ENCODE assay signal across 8 mouse cellular contexts in the genomic region with DNA sequence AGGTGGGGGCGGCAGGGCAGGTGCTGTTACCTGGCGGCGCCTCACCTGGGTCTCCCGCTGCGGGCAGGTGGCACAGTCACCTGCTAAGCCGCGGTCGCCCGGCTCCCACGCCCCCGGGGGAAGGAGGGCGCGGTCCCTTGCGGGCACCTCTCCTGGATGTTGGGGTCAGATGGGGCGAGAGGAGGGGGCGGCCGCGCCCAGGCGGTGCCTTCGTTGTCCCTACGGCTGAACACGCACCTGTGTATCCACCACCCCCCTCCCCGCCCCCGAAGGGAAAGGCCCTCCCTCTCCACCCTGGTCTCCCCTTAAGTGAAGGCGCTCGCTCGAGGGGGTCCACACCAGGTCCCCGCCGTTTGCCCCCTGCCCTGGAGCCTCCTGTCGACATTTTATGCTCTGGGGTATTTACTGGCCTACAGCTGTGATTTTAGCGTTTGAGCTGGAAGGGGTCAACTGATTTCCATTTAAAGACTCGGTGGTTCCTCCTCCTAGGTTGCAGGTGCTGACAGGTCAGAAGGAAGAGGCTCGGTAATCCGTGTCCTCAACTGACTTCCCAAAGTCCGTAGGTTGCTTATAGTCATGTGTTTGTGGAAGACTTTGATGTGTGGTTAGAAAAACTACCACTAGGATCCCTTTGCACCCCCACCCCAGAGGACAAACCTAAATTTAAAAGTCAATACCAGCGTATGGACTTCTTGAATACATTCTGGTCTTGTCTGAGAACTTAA. TPM values are rescaled to one million over a fixed set of nuclear protein-coding genes. Genes with fewer than 3 reads are reported as not detected.
A peak's percentile ranks its signal among the peaks of the same experiment; 100 is the strongest.
DNase-seq lines count a peak whose midpoint lies in the region; ATAC-seq lines count a peak whose summit lies in the region.

No protein-coding gene starts in this region.

- H3K4me1 ChIP-seq in heart, embryonic 11.5 days (ENCODE audit: control insufficient read depth, insufficient read depth, low read length), result no peaks in the 10 kb centered on the region
- peaks cover 6% of the 10 kb centered on the region; the same call in 1 of the 2 replicates for H3K4me1 ChIP-seq in intestine, embryonic 15.5 days (replicated peaks)
- H3K4me1 ChIP-seq in midbrain, embryonic 10.5 days, result peaks cover 16% of the 10 kb centered on the region

- DNase-seq in heart, postnatal 25 days (ENCODE audit: low spot score), result no peak
- DNase-seq in embryo, embryonic 11 days, result peak; percentile 30
- DNase-seq in midbrain, embryonic 10.5 days (ENCODE audit: low spot score), result peak; percentile 32
- DNase-seq in layer of hippocampus, adult 9-10 months (ENCODE audit: low spot score), result no peak
- DNase-seq in MN1 (ENCODE audit: low spot score), result no peak

- WGBS in heart, embryonic 11.5 days (ENCODE audit: insufficient replicate concordance), result 5% methylated on average over 23 of the region's 36 CpGs
- 4% methylated on average over 36 of the region's 36 CpGs for WGBS in intestine, embryonic 15.5 days
- 4% methylated on average over 33 of the region's 36 CpGs for WGBS in midbrain, embryonic 10.5 days

- H3K36me3 ChIP-seq in heart, embryonic 11.5 days (ENCODE audit: control insufficient read depth, insufficient read depth, low read length), result no peaks in the 10 kb centered on the region; the same call in 1 of the 2 replicates
- no peaks in the 10 kb centered on the region for H3K36me3 ChIP-seq in intestine, embryonic 15.5 days
- peaks cover 17% of the 10 kb centered on the region for H3K36me3 ChIP-seq in midbrain, embryonic 10.5 days

- peak; percentile 32 for ATAC-seq in heart, embryonic 11.5 days (replicated peaks; ENCODE audit: insufficient number of reproducible peaks, low FRiP score, low TSS enrichment)
- peak; percentile 5 for ATAC-seq in CD4-positive, CD25-positive, alpha-beta regulatory T cell, adult 4 months
- ATAC-seq in intestine, embryonic 15.5 days, result peak; percentile 60

- peak overlapping the region; percentile 90 for H3K4me3 ChIP-seq in heart, embryonic 11.5 days (ENCODE audit: low read depth, low read length)
- H3K4me3 ChIP-seq in intestine, embryonic 15.5 days (replicated peaks), result peak overlapping the region; percentile 70
- H3K4me3 ChIP-seq in midbrain, embryonic 10.5 days, result peak overlapping the region; percentile 93

- H3K27me3 ChIP-seq in heart, embryonic 11.5 days (ENCODE audit: control insufficient read depth, insufficient read depth, low read length), result no peaks in the 10 kb centered on the region
- no peaks in the 10 kb centered on the region for H3K27me3 ChIP-seq in intestine, embryonic 15.5 days (replicated peaks)
- H3K27me3 ChIP-seq in midbrain, embryonic 10.5 days (ENCODE audit: low read depth, poor library complexity, severe bottlenecking), result peaks cover 11% of the 10 kb centered on the region

- H3K9ac ChIP-seq in heart, embryonic 11.5 days (ENCODE audit: low read depth, low read length), result peak overlapping the region; percentile 93
- peak overlapping the region; percentile 89 for H3K9ac ChIP-seq in intestine, embryonic 15.5 days

- peak overlapping the region; percentile 99 for H3K4me2 ChIP-seq in heart, embryonic 11.5 days
- peak overlapping the region; percentile 96 for H3K4me2 ChIP-seq in intestine, embryonic 15.5 days (replicated peaks)

- H3K27ac ChIP-seq in heart, embryonic 11.5 days (ENCODE audit: low read depth, low read length), result peak overlapping the region; percentile 85; the same call in 1 of the 2 replicates
- H3K27ac ChIP-seq in intestine, embryonic 15.5 days, result peak overlapping the region; percentile 61
- H3K27ac ChIP-seq in midbrain, embryonic 10.5 days (replicated peaks), result peak overlapping the region; percentile 97

- intact Hi-C loops in heart, postnatal 25 days (cut with DNase I), result no loop called here

- H3K9me3 ChIP-seq in heart, embryonic 11.5 days (replicated peaks; ENCODE audit: control insufficient read depth, low read length), result no peaks in the 10 kb centered on the region
- H3K9me3 ChIP-seq in intestine, embryonic 15.5 days, result no peaks in the 10 kb centered on the region
- no peaks in the 10 kb centered on the region; the same call in 1 of the 2 replicates for H3K9me3 ChIP-seq in midbrain, embryonic 10.5 days (replicated peaks)

RNA-seq across cellular contexts. Expression of gene Lrrc8b, which starts 0.5 kb away (rescaled TPM):
- polyA plus RNA-seq in heart, embryonic 11.5 days (2014; fragmentation: Nextera tagmentation; extraction: Ambion mirVana), result 6.2 and 8.0 TPM in 2 replicates
- total RNA-seq in heart, postnatal 25 days (2021), result 1 to 10 TPM; 4.2 to 5.3 TPM
- polyA plus RNA-seq in CD4-positive, CD25-positive, alpha-beta regulatory T cell, adult 4 months (2017; shearing (Covaris generic)), result 1 to 10 TPM; 1.3 to 1.6 TPM
- 5.8 and 6.3 TPM in 2 replicates for polyA plus RNA-seq in intestine, embryonic 15.5 days (2015; fragmentation: Nextera tagmentation; extraction: Ambion mirVana)
- polyA plus RNA-seq in midbrain, embryonic 10.5 days (2016; fragmentation: Nextera tagmentation; extraction: Ambion mirVana), result 6.9 and 9.5 TPM in 2 replicates

Comparison
In these comparisons a context has a peak if more than half of its experiments do, and no peak if none do; other contexts are left out.
1. ATAC-seq: peak in every context shown above with its lines; median percentile 60 in intestine, embryonic 15.5 days; 32 in heart, embryonic 11.5 days; 5 in CD4-positive, CD25-positive, alpha-beta regulatory T cell, adult 4 months.
2. DNase-seq: peak in embryo, embryonic 11 days (single experiment) and midbrain, embryonic 10.5 days (single experiment); none in heart, postnatal 25 days (single experiment), layer of hippocampus, adult 9-10 months (single experiment) and MN1 (single experiment).
3. Peak in every context shown above with its lines, with median percentiles within 50 percentile points of each other: H3K27ac ChIP-seq and H3K4me3 ChIP-seq.